Mouse (Mus musculus) c-Kit-positive CD71-positive TER-119-positive erythroid progenitor cells, embryonic 14.5 days (primary cell): ENCODE measurements at regions not wholly inside any gene's neighbourhood (a gene's known extent, or its start where the extent isn't known, plus 50 kb on each side); places are given as distances from the start of the nearest gene placed in this dataset.

Experiments used
- DNase-seq: peaks from one replicate; pipeline ENCODE4 v3.0.0-alpha.2; 2013; ENCODE audit warnings: low spot score

DNA sequence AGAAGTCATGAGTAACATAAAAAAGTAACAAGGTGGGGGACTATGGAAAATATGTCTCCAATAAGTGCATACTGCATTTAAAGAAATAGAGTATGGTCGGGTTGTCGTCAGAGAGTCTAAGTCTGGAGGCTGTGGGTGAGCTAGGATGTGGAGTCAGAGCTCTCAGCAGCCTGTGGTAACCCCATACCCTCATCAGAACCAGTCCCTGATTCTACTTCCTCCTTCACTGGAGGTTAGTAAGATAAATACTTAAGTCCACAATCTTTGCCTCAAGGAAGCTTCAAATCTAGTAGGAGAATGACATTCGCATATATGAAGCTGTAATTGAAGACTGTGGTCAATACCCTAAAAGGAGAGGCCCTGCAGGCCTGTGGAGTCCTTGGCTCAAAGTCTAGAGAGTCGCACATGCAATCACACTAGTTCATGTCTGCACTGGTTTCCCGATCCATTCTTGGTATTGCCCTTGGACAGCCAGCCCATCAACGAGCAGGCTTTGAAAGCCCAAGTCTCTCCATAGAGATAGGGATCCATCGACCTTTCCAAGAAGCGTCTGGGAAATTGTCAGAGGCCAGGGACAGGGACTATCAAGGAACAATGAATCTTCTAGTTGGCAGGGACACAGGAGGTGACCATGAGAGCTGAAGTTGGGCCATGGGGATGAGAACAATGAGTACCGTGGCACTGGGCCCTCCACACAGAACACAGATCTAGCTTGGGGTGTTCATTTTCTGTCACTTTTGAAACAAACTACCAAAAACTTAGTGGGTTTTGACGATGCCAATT lies 200.3 kb downstream of the Zfp36l1 start:
- DNase-seq, result no peak

DNA sequence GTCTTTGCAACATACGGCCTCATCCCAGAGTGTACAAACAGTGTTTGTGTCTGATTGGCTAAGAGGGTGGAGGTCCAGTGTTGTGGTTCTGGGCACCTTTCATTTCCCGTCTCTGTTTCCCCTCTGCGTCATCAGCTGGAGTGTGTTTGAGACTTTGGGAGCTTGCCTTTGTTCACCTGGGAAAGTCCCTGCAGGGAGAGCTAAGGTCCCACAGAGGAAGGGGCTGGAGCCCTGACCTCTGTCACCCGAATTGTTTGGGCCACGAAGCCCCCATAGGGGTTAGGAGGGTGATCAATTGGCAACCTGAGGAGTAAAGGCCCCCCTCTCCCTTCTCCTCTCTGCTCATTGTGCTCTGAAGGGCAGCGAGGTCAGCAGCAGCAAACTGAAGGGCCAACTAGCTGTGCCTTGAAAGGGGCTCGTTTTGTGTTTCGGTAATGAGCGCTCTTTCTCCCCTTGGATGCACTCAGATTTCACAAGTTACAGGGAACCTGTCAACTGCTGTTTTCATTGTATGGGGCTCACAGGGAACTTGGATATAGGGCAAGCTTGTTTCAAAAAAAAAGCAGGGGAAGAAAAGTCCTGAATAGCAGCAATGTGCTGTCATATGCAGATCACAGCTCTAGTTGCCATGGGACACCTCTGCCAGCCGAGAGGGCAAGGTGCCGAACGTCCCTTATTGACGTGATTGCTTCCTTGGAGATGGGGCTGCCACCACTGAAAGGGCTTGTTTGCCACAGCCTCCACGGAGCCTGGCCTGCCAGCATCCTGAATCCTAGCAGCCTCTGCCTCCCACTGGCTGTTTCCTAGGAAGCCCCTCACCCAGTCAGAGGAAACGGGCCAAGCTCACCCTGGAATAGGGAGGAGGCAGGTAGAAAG lies 201.7 kb downstream of the Zfp36l1 start:
- DNase-seq, result no peak

DNA sequence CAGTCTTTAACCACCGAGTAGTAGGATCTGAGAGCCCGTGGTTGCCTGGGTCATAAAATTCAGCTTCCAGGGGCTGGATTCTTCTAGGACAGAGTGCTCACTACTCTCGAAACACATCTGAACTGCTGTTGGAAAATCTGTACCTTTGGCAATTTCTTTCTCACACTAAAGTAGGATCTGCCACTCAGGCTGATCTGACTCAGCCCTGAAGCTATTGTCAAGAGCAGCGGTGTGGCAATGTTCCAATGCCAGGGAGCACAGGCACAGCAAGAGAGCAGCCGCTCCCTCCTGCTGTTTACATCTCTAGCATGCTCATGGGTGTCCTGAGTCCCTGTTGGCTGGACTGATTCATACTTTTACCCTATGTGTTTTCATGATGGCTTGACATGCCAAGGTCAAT lies 205.2 kb downstream of the Zfp36l1 start:
- no peak for DNase-seq

DNA sequence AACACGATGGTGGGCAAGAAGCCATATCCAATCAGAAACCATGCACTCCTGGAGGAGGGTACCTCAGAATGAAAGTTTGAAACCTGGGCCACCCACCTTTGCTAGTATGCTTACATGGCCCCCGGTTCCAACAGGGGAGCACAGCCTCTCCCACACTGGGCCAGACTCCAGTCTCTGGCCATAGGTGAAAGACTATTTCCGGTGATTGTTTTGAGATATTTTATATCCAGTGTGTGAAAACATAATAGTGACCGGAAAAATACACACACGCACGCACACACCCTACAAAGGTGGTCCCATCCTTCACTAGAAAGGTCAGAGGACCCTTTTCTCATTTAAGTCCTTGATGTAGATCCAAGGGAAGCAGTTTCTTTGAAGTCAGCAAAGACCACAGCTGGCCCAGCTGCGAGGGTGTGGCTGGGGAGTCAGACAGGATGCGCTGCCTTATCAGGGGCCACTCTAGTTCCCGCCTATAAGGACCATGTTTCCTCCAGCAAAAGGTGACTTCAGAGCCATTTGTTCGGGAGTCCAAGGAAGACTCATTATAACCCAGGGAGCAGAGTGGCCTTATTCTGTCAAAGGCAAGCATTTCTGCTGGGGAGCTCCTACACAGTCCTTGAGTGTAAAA lies 206.0 kb downstream of the Zfp36l1 start:
- peak; percentile 20 for DNase-seq

DNA sequence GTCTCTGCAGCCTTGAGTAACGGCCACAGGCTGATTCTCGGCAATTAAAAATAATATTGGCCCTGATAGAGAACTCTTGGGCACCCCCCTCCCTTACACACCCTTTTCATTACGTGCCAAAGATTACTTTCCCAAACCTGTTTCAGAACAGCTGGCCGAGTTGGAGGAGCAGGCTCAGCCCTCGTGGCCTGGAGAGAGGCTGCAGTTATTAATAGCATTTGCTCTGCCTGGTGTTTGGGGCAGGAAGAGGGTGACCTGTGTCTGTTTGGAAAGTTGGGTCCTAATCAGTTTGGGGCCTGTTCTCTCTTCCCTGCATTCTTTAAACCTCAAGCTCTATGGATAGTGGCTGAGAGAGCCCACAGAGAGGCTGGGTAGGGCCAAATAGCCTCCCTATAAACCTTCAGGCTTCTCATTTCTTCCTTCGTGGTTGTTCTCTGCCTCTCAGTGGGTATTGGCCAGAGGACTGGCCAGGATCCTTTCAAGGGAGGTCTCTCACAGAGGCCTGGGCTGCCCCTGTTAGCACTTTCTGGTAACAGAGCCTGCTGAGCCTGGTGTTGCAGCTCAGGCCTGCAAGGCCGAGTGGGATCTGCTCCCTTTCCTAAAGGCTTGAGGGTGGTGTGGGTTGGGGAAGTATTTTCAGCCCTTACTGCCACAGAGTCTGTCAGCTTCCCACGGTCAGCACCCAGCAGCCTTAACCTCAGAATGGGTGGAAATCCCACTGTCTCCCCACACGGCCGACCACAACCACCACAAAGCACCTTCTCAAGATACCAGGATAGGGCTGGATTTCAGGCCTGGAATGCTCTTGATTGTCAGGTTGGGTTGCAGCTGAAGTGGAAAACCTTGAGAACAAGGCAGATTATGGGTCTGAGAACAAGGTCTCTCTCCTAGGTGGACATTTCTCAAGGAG lies 206.7 kb downstream of the Zfp36l1 start:
- no peak for DNase-seq

DNA sequence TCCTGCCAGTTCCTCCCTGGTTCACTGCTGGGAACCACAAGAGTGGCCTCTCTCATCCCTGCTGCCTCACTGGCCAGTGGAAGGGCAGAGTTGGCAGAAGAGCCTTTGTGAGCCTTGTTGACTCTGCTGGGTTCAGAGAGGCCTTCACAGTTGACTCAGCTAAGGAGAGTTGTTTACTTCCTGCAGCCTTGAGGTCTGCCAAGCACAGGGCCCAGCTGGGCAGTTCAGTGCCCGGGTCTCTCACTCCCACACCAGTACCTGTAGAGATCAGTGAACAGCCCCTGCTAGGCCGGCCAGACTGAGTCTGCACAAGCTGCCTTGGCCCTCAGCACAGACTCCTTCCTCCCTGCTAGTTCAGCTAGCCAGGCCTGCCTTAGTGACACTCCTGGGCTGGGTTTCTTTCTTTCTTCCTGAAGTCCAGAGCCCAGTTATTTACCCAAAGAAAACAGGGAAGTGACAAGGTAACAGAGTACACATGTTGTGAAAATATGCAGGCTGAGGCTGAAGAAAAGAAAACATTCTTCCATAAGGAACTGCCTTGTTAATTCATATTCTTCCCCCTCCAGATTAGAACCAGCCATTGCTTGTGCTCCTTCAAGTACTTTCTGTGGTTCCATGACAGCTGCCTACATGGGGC lies 207.8 kb downstream of the Zfp36l1 start:
- no peak for DNase-seq

DNA sequence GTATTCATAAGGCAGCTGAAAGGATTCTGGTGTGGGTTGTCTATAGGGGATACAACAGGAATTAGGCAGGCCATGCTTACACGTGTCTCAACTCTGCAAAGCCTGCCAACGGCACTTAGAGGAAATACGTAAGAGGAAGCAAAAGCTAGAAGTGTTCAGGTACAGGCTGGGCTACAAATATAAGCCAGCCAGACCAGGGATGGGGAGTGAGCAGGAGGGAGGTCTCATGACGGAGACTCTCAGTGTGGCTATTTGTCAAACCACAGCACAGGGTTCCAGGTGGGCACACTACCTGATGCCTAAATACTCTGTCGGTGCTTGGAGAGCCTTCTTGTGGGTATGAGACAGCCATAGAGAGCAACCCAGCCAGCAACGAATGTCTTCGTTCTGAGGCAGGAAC lies 210.1 kb downstream of the Zfp36l1 start:
- DNase-seq, result no peak

DNA sequence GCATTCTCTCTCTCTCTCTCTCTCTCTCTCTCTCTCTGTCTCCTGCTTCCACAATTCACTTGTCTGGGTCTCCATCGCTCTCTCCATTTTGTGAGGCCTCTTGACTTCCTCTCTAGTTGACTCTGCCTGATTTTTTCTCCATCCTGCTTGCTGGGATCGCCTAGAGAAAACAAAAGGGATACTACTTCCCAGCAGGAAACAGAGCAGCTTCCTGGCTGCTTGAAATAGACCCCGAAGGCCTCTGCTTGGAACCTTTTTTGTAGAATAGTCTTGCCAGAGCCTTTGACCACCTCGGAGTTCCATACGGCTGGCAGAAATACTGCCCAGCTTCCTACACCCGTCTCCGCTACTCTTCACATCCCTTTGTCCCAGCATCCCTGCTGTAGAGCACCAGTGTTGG lies 210.7 kb downstream of the Zfp36l1 start:
- DNase-seq, result no peak

DNA sequence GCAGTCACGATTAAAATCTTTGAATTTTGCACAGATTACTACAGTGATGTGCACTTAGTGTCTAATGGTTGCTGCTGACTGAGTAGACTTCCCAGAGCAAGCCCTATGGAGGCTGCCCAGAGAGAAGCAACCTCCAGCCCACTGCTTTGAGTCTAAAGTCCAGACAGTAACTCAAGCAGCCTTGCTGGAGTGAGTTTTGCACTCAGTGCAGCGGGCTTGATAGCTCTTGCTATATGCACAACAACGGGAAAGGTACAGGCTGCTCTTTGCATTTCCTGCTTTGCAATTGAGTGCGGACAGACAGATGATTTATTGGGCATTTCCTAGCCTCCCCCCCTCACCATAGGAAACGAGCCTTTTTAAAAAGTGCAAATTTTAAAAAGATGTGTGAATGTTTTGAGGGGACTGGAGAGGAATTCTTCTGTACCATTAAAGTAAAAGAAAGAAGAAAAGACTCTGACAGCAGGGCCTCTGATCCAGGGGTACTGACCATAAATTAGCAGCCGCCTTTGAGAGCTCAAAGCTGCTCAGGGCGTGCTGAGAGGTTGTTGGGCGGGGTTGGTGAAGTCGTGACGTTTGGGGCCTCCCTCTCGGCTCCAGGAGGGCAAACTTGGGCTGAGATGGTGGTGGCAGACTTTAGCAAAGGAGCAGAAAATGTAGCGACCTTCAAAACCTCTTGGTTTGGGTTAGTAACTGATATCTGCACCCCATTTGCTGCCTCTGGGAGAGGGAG lies 214.4 kb downstream of the Zfp36l1 start:
- no peak for DNase-seq

DNA sequence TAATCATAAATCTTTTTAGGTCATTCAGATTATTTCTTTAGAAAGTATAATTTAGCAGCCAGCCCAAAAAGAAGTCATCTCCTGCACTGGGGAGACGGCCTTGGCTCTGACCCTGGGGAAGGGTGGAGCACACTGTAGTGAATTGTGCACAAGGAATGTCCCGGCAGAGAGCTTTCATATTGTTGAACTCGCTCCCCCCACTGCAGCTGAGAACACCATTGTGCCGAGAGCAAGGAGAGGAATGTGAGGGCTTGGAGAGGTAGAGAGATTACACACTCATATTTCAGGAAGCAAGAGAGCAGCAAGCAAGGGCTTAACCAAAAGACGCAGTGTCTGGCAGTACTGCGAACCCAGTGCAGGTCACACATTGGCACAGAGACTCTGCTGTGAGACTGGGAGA lies 216.8 kb downstream of the Zfp36l1 start:
- DNase-seq, result no peak

DNA sequence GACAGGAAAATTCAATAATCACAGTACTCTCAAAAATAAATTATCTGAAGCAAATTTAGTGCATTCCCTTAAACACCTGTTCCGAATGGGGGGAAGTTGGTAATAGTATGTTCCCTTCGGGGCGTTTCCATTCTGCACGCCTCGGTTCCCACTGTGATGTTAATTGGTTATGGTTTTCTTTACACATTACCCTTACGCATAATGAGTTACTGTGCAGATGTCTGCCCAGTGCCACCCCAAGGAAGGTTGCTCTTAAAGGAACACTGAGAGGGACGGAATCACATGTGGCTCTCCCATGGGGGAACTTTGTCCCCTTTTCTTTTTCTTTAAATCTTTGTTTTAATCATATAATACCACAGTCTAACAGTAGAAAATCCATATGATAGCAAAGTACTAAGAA lies 217.5 kb downstream of the Zfp36l1 start:
- no peak for DNase-seq

DNA sequence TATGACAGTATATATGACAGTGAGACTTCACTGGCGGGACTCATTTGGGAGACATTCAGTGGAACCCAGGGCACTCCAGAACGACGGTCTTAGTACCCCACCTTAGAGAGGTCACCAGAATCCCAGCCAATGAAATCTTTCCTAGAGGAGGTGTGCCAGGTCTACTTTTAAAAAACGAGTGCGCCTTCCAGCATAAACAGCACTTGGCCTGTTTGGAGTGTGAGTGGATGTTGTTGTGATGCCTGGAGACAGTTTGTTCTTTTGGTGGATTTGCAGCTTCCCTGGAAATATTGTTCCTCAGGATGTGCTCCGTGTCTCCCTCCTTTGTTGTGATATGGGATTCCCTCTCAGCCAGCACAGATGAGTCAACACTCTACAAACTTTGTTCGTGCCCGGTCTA lies 219.9 kb downstream of the Zfp36l1 start:
- DNase-seq, result no peak

DNA sequence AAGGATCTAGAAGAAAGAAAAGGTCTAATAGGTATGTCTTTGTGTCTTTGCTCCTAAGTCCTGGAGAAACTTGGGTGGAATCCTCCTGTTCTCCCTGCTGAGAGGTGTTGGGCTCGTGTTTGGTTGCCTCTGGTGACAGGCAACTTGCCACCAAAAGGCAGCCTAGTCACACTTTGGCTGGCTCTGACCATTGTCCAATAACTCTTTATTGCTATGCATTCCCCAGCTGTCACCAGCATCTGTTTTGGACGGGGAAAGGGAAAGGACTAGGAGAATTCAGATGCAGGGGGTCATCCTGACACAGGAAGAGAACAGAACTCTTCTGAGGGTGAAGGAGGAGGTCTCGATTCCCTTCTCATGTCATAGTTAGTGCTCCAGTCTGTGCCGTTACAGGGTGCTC lies 220.9 kb downstream of the Zfp36l1 start:
- no peak for DNase-seq

DNA sequence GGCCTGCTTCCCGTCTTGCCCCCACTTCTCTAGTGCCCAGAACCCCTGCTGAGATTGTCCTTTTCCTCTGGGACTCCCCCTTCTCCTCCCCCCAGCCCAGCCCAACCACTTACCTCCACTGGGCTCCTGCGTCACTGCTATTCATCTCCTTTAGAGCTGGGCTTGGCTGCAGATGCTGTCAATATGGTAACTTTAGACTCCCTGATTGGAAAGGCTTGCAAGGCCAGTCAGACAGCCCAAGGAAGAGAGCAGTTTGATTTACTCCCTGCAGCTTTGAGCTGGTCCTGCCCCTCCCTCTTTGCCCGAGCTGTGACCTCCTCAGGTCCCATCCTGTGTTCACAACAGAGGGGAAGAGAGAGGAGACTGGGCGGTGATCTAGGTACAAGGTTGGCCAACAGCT lies 221.9 kb downstream of the Zfp36l1 start:
- DNase-seq, result no peak

DNA sequence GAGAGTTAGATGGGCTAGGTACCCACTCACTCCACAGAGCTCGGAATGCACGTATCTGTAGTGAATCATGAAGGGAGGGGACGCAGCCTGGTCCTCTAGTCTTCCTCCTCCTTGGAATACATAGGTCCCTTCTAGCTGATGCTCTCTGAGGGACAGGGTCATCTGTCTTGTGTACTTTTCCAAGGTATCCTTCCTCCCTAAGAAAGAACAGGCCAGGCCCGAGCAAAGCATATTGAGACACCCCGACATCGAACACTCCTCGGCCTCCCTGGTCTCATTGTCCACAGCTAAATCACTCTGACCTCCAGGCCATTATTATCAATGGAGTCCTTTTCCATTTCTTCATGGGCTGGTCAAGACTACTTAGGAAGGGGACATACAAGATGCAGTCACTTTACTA lies 222.5 kb downstream of the Zfp36l1 start:
- DNase-seq, result no peak

DNA sequence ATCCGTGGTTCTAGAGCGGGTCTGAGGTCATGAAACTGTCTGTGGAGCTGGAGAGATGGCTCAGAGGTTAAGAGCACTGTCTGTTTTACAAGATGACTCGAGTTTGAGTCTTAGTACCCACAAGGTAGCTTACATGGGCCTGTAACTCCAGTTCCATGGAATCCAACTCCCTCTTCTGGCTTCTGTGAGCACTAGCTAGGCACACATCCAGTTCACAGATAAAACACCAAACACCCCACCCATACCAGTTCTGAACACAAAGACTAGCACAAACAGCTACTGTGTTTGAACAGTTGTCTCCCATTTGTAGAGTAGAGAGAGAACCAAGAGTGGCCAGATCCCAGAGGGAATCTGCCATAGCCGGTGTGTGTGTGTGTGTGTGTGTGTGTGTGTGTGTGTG lies 224.0 kb downstream of the Zfp36l1 start:
- DNase-seq, result no peak

DNA sequence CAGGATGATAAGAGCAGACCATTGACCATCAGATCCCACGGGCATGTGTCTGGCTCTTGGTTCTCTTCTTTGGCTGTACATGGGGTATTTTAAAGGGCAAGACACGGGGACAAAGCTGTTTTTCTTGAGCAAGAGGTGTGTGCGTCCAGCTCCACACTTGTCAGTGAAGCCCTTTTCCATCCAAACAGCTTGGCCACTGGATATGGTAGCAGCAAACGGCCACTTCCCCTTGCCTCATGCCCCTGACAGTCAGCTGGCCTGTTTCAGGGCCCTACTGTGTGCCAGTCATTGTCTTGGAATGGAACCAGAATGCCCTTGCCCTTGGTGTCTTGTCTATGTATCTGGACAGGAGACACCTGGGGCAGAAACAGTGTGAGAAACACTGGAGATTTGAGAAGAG lies 224.7 kb downstream of the Zfp36l1 start:
- no peak for DNase-seq

DNA sequence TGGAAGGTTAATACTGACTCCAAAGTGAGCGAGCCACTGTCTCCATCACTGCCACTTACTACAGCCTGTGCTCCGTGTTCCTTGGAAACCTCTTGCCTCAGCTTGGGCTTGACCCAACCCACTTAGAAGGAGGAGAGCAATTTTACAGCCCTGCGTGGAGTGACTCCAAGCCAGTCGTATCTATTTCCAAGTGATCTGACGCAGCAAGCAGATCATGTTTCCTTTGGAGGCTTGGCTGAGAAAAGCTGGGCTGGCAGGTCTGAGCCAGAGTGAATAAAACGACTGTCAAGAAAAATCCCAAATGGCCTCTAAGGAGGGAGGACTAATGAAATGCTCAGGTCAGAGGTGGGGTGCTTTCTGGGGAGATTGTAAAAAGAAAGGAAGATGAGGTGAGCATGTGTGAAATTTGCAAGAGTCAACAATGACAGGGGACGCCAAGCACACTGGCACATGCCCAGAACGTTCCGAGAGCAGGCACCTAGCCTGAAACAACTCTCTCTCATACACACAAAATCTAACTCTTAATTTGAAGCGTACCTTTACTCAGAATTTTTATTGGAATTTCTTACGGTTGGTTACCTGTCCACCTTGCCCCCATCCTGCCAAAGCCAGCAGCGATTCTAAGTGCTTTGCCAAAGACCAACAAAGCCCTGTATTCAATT lies 225.5 kb downstream of the Zfp36l1 start:
- DNase-seq, result no peak

DNA sequence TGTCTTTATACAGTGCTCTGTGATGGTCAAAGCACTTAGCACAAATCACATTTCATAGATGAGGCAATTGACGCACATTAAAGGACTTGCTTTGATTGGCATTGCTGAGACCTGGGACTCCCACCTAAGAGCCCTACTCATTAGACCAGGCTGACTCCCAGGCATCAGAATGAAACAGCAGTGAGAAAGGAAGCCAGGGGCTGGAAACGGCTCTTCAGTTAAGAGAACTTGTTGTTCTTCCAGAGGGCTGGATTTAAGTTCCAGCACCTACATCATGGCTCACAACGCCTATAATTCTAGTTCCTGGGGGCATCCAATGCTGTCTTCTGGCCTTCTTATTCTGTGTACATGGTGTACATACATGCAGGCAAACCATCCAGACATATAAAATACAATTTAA lies 226.3 kb downstream of the Zfp36l1 start:
- DNase-seq, result no peak

DNA sequence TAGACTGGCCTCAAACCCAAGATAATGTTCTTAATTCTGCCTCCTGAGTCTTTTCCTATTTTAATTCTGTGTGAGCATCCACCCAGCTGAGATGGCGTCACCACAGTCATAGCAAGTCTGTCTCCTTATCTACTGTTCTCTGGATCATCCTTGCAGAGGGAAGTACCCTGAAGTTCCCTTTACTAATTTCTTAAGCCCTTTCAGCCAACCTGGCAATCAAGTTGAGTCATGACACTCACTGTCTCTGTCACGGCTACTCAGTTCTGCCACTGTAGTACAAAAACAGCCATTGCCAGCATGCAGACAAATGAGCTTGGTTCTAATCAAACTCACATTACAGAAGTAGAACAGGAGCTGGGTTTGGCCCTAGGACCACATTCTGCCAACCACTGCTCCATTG lies 227.5 kb downstream of the Zfp36l1 start:
- no peak for DNase-seq
